Mouse (Mus musculus) midbrain, embryonic 16.5 days (tissue): ENCODE results near the gene 4930415L06Rik. TPM values are rescaled to one million over a fixed set of nuclear protein-coding genes. Genes with fewer than 3 reads are reported as not detected.

Experiments
- ATAC-seq: fragments of 200-750 bp; cut with Nextera tagmentation; 2 replicates; pipeline ENCODE4 v1.8.0; 2017; ENCODE audit warnings: moderate TSS enrichment
- H3K27ac ChIP-seq: fragments of 300-500 bp; sonication (generic); 2 replicates; pipeline ENCODE4 v1.5.1; 2014; ENCODE audit warnings: mild to moderate bottlenecking, low read length, mixed read lengths
- H3K27me3 ChIP-seq: fragments of 300-500 bp; sonication (generic); 2 replicates; pipeline ENCODE4 v1.6.1; 2014; ENCODE audit warnings: low read depth, low read length, mixed read lengths; ENCODE audit not compliant: control insufficient read depth, insufficient read depth
- H3K36me3 ChIP-seq: fragments of 300-500 bp; sonication (generic); 2 replicates; pipeline ENCODE4 v1.6.1; 2014; ENCODE audit warnings: mild to moderate bottlenecking, low read length, moderate library complexity, mixed read lengths; ENCODE audit not compliant: control insufficient read depth, insufficient read depth
- H3K4me1 ChIP-seq: fragments of 300-500 bp; sonication (generic); 2 replicates; pipeline ENCODE4 v1.6.1; 2014; ENCODE audit warnings: mild to moderate bottlenecking, low read length, mixed read lengths; ENCODE audit not compliant: control insufficient read depth, insufficient read depth
- H3K4me2 ChIP-seq: fragments of 300-500 bp; sonication (generic); 2 replicates; pipeline ENCODE4 v1.6.1; 2014; ENCODE audit warnings: mild to moderate bottlenecking, low read length, mixed read lengths
- H3K4me3 ChIP-seq: fragments of 300-500 bp; sonication (generic); 2 replicates; pipeline ENCODE4 v1.5.1; 2014; ENCODE audit warnings: low read depth, mild to moderate bottlenecking, low read length, moderate library complexity, mixed read lengths
- H3K9ac ChIP-seq: fragments of 300-500 bp; sonication (generic); 2 replicates; pipeline ENCODE4 v1.6.1; 2014; ENCODE audit warnings: low read depth, low read length, mixed read lengths
- H3K9me3 ChIP-seq: fragments of 300-500 bp; sonication (generic); replicated peaks from 2 replicates; pipeline ENCODE4 v1.6.1; 2014; ENCODE audit warnings: mild to moderate bottlenecking, low read length, mixed read lengths; ENCODE audit not compliant: control insufficient read depth, poor library complexity, severe bottlenecking
- WGBS: fragments of 180-500 bp; shearing (Covaris S2); extraction: QIAGEN DNeasy Blood & Tissue Kit; methylation state at CpG from one replicate; pipeline ENCODE4 v1.1.7; 2014; 5-methylcytosine and 5-hydroxymethylcytosine counted together
- polyA plus RNA-seq: library from polyadenylated mRNA; unstranded; fragments of >200 nt; fragmentation: Nextera tagmentation; extraction: Ambion mirVana; gene quantifications from 2 replicates; pipeline ENCODE4 v1.2.1, GENCODE M21; 2015

4930415L06Rik gene
- polyA plus RNA-seq: not detected in 2 replicates

- H3K4me3 ChIP-seq: no peak within 1 kb of the TSS
- ATAC-seq: no peak
These were observed at the start of gene 4930415L06Rik for GRCm38 (mm10) chrX:89932752-89933151. Gene 4930415L06Rik, minus strand, starts transcription at chrX:89932852.

DNA sequence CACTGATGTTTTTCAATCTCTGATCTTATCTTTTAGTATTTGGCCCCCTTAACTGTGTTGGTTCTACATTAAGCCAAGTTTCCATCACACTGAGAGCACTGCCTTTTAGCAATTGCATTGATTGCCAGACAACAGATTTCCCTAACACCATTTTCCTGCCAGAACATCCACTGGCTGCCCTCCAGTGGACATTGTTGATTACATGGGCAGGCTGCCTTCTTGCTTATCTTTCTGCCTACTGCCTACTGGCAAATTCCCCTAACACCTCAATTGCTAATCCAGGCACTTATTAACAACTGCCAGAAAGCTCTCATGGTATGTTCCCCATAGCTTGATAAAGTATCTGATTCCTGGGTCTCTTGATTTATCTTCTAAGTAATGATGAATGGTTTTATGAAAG lies 46.0 kb upstream of the 4930415L06Rik start:
- H3K27me3 ChIP-seq: no peaks in the 10 kb centered on the region
- H3K9me3 ChIP-seq: no peaks in the 10 kb centered on the region
- no peak overlapping the region for H3K4me2 ChIP-seq
- H3K4me1 ChIP-seq: no peaks in the 10 kb centered on the region
- no peak overlapping the region for H3K9ac ChIP-seq
- no peak overlapping the region for H3K4me3 ChIP-seq
- ATAC-seq: no peak
- no peaks in the 10 kb centered on the region for H3K36me3 ChIP-seq
- H3K27ac ChIP-seq: no peak overlapping the region

More at GRCm38 (mm10) chrX:89932752-89933151, at the start of gene 4930415L06Rik:
- Histone ChIP-seq H3K4me1 (no peaks in the 10 kb centered on the region), H3K36me3 (no peaks in the 10 kb centered on the region), H3K27ac (no peak within 1 kb of the TSS), H3K4me2 (no peak within 1 kb of the TSS), H3K27me3 (no peaks in the 10 kb centered on the region), H3K9me3 (no peaks in the 10 kb centered on the region), H3K9ac (no peak within 1 kb of the TSS)
- WGBS: 90% methylated on average over 5 of the region's 5 CpGs

DNA sequence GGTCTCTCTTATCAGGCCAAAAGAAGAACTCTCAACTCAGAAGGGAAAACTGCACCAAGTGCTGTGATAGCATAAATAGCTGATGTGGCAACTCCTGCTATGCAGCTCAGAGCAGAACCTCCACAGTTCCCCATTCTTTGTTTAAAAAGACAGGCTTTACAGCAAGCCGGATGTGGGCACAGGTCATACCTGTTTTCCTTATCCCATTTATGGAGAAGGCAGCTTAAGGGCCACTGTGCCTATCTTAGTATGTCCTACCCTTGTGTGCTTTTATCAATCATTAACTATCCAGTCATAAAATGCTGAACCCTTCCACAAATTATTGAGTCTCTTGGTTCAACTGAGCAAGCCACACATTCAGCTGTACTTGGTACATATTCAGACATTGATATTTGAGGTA lies 27.8 kb downstream of the 4930415L06Rik start:
- WGBS: 95% methylated on average over 1 of the region's 1 CpGs
- ATAC-seq: no peak

More for the DNA sequence above, 27.8 kb downstream of the 4930415L06Rik start:
- no peaks in the 10 kb centered on the region for H3K9me3 ChIP-seq
- no peak overlapping the region for H3K4me2 ChIP-seq
- no peaks in the 10 kb centered on the region for H3K27me3 ChIP-seq
- no peaks in the 10 kb centered on the region for H3K4me1 ChIP-seq
- H3K4me3 ChIP-seq: no peak overlapping the region
- H3K9ac ChIP-seq: no peak overlapping the region
- H3K27ac ChIP-seq: no peak overlapping the region
- H3K36me3 ChIP-seq: no peaks in the 10 kb centered on the region

Other genes with a start within 250 kb of the 4930415L06Rik start
- not detected in 2 replicates for gene 4932429P05Rik, start 180.6 kb downstream of the 4930415L06Rik start, polyA plus RNA-seq